Mouse (Mus musculus): ENCODE results near the gene Yjefn3. TPM values are rescaled to one million over a fixed set of nuclear protein-coding genes. Genes with fewer than 3 reads are reported as not detected.

Yjefn3 gene
- polyA plus RNA-seq (2014; fragmentation: Illumina TruSeq; extraction: RNeasy Lipid Tissue Mini Kit (QIAGEN cat#74804); ENCODE audit: low read depth, low replicate concordance), result not detected

GRCm38 (mm10) chr8:69902163-69903062 lies at the start of gene Yjefn3, which contains the start of the genes Tssk6 and Ndufa13:
TSS of gene Yjefn3 (minus strand) at chr8:69902712.
TSS of gene Tssk6 (plus strand) at chr8:69902184.
TSS of gene Ndufa13 (minus strand) at chr8:69902558.

GRCm38 (mm10) chr8:69887289-69888243 lies 14.9 kb downstream of the Yjefn3 start, which contains the start of gene Cilp2:
TSS of gene Cilp2 (minus strand) at chr8:69887687.

Other genes starting within 250 kb of the Yjefn3 start
- 3.6 TPM for gene Zfp964, start 248.2 kb downstream of the Yjefn3 start, polyA plus RNA-seq (2014; fragmentation: Illumina TruSeq; extraction: RNeasy Lipid Tissue Mini Kit (QIAGEN cat#74804); ENCODE audit: low read depth, low replicate concordance)
- gene Zfp869, start 192.0 kb downstream of the Yjefn3 start, polyA plus RNA-seq (2014; fragmentation: Illumina TruSeq; extraction: RNeasy Lipid Tissue Mini Kit (QIAGEN cat#74804); ENCODE audit: low read depth, low replicate concordance), result 13.5 TPM
- 2.3 TPM for gene Zfp963, start 152.7 kb downstream of the Yjefn3 start, polyA plus RNA-seq (2014; fragmentation: Illumina TruSeq; extraction: RNeasy Lipid Tissue Mini Kit (QIAGEN cat#74804); ENCODE audit: low read depth, low replicate concordance)
- not detected for gene Gm20422, start 127.8 kb downstream of the Yjefn3 start, polyA plus RNA-seq (2014; fragmentation: Illumina TruSeq; extraction: RNeasy Lipid Tissue Mini Kit (QIAGEN cat#74804); ENCODE audit: low read depth, low replicate concordance)
- 0.85 TPM for gene Atp13a1, start 111.5 kb downstream of the Yjefn3 start, polyA plus RNA-seq (2014; fragmentation: Illumina TruSeq; extraction: RNeasy Lipid Tissue Mini Kit (QIAGEN cat#74804); ENCODE audit: low read depth, low replicate concordance)
- gene Zfp866, start 111.5 kb downstream of the Yjefn3 start, polyA plus RNA-seq (2014; fragmentation: Illumina TruSeq; extraction: RNeasy Lipid Tissue Mini Kit (QIAGEN cat#74804); ENCODE audit: low read depth, low replicate concordance), result 20.6 TPM
- gene Gmip, start 94.0 kb downstream of the Yjefn3 start, polyA plus RNA-seq (2014; fragmentation: Illumina TruSeq; extraction: RNeasy Lipid Tissue Mini Kit (QIAGEN cat#74804); ENCODE audit: low read depth, low replicate concordance), result 0.97 TPM
- gene Lpar2, start 80.3 kb downstream of the Yjefn3 start, polyA plus RNA-seq (2014; fragmentation: Illumina TruSeq; extraction: RNeasy Lipid Tissue Mini Kit (QIAGEN cat#74804); ENCODE audit: low read depth, low replicate concordance), result 3.4 TPM
- 64.0 TPM for gene Pbx4, start 70.2 kb downstream of the Yjefn3 start, polyA plus RNA-seq (2014; fragmentation: Illumina TruSeq; extraction: RNeasy Lipid Tissue Mini Kit (QIAGEN cat#74804); ENCODE audit: low read depth, low replicate concordance)
- not detected for gene Cilp2, start 15.0 kb downstream of the Yjefn3 start, polyA plus RNA-seq (2014; fragmentation: Illumina TruSeq; extraction: RNeasy Lipid Tissue Mini Kit (QIAGEN cat#74804); ENCODE audit: low read depth, low replicate concordance)
- 0.21 TPM for gene Tssk6, start 528 bp downstream of the Yjefn3 start, polyA plus RNA-seq (2014; fragmentation: Illumina TruSeq; extraction: RNeasy Lipid Tissue Mini Kit (QIAGEN cat#74804); ENCODE audit: low read depth, low replicate concordance)
- 0.39 TPM for gene Ndufa13, start 154 bp downstream of the Yjefn3 start, polyA plus RNA-seq (2014; fragmentation: Illumina TruSeq; extraction: RNeasy Lipid Tissue Mini Kit (QIAGEN cat#74804); ENCODE audit: low read depth, low replicate concordance)
- gene Gatad2a, start 93.7 kb upstream of the Yjefn3 start, polyA plus RNA-seq (2014; fragmentation: Illumina TruSeq; extraction: RNeasy Lipid Tissue Mini Kit (QIAGEN cat#74804); ENCODE audit: low read depth, low replicate concordance), result 7.2 TPM
- 7.5 TPM for gene Mau2, start 140.0 kb upstream of the Yjefn3 start, polyA plus RNA-seq (2014; fragmentation: Illumina TruSeq; extraction: RNeasy Lipid Tissue Mini Kit (QIAGEN cat#74804); ENCODE audit: low read depth, low replicate concordance)
- gene Sugp1, start 140.1 kb upstream of the Yjefn3 start, polyA plus RNA-seq (2014; fragmentation: Illumina TruSeq; extraction: RNeasy Lipid Tissue Mini Kit (QIAGEN cat#74804); ENCODE audit: low read depth, low replicate concordance), result 18.5 TPM
- gene Tm6sf2, start 170.2 kb upstream of the Yjefn3 start, polyA plus RNA-seq (2014; fragmentation: Illumina TruSeq; extraction: RNeasy Lipid Tissue Mini Kit (QIAGEN cat#74804); ENCODE audit: low read depth, low replicate concordance), result 0.66 TPM
- 0.06 TPM for gene Hapln4, start 180.7 kb upstream of the Yjefn3 start, polyA plus RNA-seq (2014; fragmentation: Illumina TruSeq; extraction: RNeasy Lipid Tissue Mini Kit (QIAGEN cat#74804); ENCODE audit: low read depth, low replicate concordance)
- gene Ncan, start 218.2 kb upstream of the Yjefn3 start, polyA plus RNA-seq (2014; fragmentation: Illumina TruSeq; extraction: RNeasy Lipid Tissue Mini Kit (QIAGEN cat#74804); ENCODE audit: low read depth, low replicate concordance), result 0.62 TPM
- gene Nr2c2ap, start 228.6 kb upstream of the Yjefn3 start, polyA plus RNA-seq (2014; fragmentation: Illumina TruSeq; extraction: RNeasy Lipid Tissue Mini Kit (QIAGEN cat#74804); ENCODE audit: low read depth, low replicate concordance), result 0.80 TPM
- 0.57 TPM for gene Rfxank, start 236.4 kb upstream of the Yjefn3 start, polyA plus RNA-seq (2014; fragmentation: Illumina TruSeq; extraction: RNeasy Lipid Tissue Mini Kit (QIAGEN cat#74804); ENCODE audit: low read depth, low replicate concordance)
- 10.0 TPM for gene Borcs8, start 236.8 kb upstream of the Yjefn3 start, polyA plus RNA-seq (2014; fragmentation: Illumina TruSeq; extraction: RNeasy Lipid Tissue Mini Kit (QIAGEN cat#74804); ENCODE audit: low read depth, low replicate concordance)
- not detected for gene Mef2b, start 237.0 kb upstream of the Yjefn3 start, polyA plus RNA-seq (2014; fragmentation: Illumina TruSeq; extraction: RNeasy Lipid Tissue Mini Kit (QIAGEN cat#74804); ENCODE audit: low read depth, low replicate concordance)